28 mouse cellular contexts compared by ENCODE assay signal in the genomic region with DNA sequence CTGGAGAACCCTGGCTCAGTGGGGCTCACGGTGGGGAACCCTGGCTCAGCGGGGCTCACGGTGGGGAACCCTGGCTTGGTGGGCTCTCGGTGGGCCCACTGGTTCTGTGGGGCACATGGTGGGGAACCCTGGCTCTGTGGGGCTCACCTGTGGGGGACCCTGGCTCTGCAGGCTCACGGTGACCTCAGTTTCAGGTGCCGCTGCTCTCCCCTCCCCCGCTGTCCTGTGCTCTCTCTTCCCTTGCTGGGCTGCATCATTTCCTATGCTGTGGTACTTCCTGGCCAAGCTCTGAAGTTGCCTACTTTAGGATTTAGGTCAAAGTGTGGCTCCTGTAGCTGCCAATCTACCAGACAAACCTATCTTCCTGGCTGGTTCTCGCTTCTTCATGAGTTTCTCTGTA. TPM values are rescaled to one million over a fixed set of nuclear protein-coding genes. Genes with fewer than 3 reads are reported as not detected.
DNase-seq lines count a peak whose midpoint lies in the region; ATAC-seq lines count a peak whose summit lies in the region.
"Had no signal": no experiment of that assay in that cellular context is flagged by ENCODE, and none has a peak within 500 bp of the region (broad histone marks: within the 10 kb centered on the region; RNA-seq: fewer than 3 reads in every experiment).

No protein-coding gene starts in this region.

- H3K9ac ChIP-seq in heart, embryonic 11.5 days (ENCODE audit: low read depth, low read length) = no peak overlapping the region
- H3K9ac ChIP-seq: embryonic facial prominence, embryonic 13.5 days; forebrain, embryonic 15.5 days; heart, embryonic 15.5 days; hindbrain, embryonic 14.5 days; kidney, embryonic 15.5 days; liver, embryonic 12.5 days; liver, postnatal 0 days; midbrain, embryonic 13.5 days; neural tube, embryonic 15.5 days; stomach, embryonic 15.5 days had no signal

- H3K9me3 ChIP-seq in heart, embryonic 11.5 days (replicated peaks; ENCODE audit: control insufficient read depth, low read length) = no peaks in the 10 kb centered on the region
- H3K9me3 ChIP-seq in limb, embryonic 10.5 days (replicated peaks) = no peaks in the 10 kb centered on the region
- H3K9me3 ChIP-seq: embryonic facial prominence, embryonic 13.5 days; forebrain, embryonic 10.5 days; forebrain, embryonic 15.5 days; heart, embryonic 15.5 days; kidney, embryonic 15.5 days; liver, embryonic 12.5 days; midbrain, embryonic 13.5 days; neural tube, embryonic 15.5 days; stomach, embryonic 15.5 days had no signal

- H3K27me3 ChIP-seq in heart, embryonic 11.5 days (ENCODE audit: control insufficient read depth, insufficient read depth, low read length) = peaks cover 37% of the 10 kb centered on the region
- no peaks in the 10 kb centered on the region for H3K27me3 ChIP-seq in limb, embryonic 10.5 days (ENCODE audit: low read depth, poor library complexity, severe bottlenecking)
- H3K27me3 ChIP-seq: CH12.LX; embryonic facial prominence, embryonic 13.5 days; forebrain, embryonic 15.5 days; kidney, embryonic 15.5 days; liver, embryonic 12.5 days; midbrain, embryonic 13.5 days; neural tube, embryonic 15.5 days; stomach, embryonic 15.5 days had no signal

- 68% methylated on average over 8 of the region's 8 CpGs for WGBS in heart, embryonic 11.5 days (ENCODE audit: insufficient replicate concordance)
- WGBS in limb, embryonic 10.5 days = 81% methylated on average over 8 of the region's 8 CpGs

- H3K4me3 ChIP-seq in heart, embryonic 11.5 days (ENCODE audit: low read depth, low read length) = no peak overlapping the region
- H3K4me3 ChIP-seq in limb, embryonic 10.5 days = no peak overlapping the region
- H3K4me3 ChIP-seq: embryonic facial prominence, embryonic 13.5 days; forebrain, embryonic 10.5 days; forebrain, embryonic 15.5 days; gastrocnemius, adult 2 months; heart, embryonic 15.5 days; kidney, embryonic 15.5 days; liver, embryonic 12.5 days; midbrain, embryonic 13.5 days; neural tube, embryonic 15.5 days; stomach, embryonic 15.5 days had no signal

- peaks cover 14% of the 10 kb centered on the region for H3K36me3 ChIP-seq in heart, embryonic 11.5 days (ENCODE audit: control insufficient read depth, insufficient read depth, low read length)
- peaks cover 88% of the 10 kb centered on the region for H3K36me3 ChIP-seq in limb, embryonic 10.5 days

- H3K27ac ChIP-seq in heart, embryonic 11.5 days (ENCODE audit: low read depth, low read length) = no peak overlapping the region
- H3K27ac ChIP-seq in limb, embryonic 10.5 days = peak overlapping the region; percentile 25; the same call in 1 of the 2 replicates
- H3K27ac ChIP-seq: embryonic facial prominence, embryonic 13.5 days; forebrain, embryonic 10.5 days; forebrain, embryonic 15.5 days; gastrocnemius, adult 2 months; heart, embryonic 15.5 days; hindbrain, embryonic 14.5 days; kidney, embryonic 15.5 days; liver, embryonic 12.5 days; midbrain, embryonic 13.5 days; neural tube, embryonic 15.5 days; stomach, embryonic 15.5 days had no signal

- H3K4me1 ChIP-seq in heart, embryonic 11.5 days (ENCODE audit: control insufficient read depth, insufficient read depth, low read length) = no peaks in the 10 kb centered on the region
- peaks cover 5% of the 10 kb centered on the region for H3K4me1 ChIP-seq in limb, embryonic 10.5 days
- H3K4me1 ChIP-seq: embryonic facial prominence, embryonic 13.5 days; forebrain, embryonic 15.5 days; heart, embryonic 15.5 days; kidney, embryonic 15.5 days; midbrain, embryonic 13.5 days; neural tube, embryonic 15.5 days; stomach, embryonic 15.5 days had no signal

- no peak overlapping the region for H3K4me2 ChIP-seq in heart, embryonic 11.5 days
- H3K4me2 ChIP-seq: embryonic facial prominence, embryonic 13.5 days; forebrain, embryonic 15.5 days; heart, embryonic 15.5 days; hindbrain, embryonic 14.5 days; kidney, embryonic 15.5 days; liver, embryonic 12.5 days; midbrain, embryonic 13.5 days; neural tube, embryonic 15.5 days; stomach, embryonic 15.5 days had no signal

- peak; percentile 89 for DNase-seq in heart, adult 11 months
- no peak for DNase-seq in limb, embryonic 10.5 days (ENCODE audit: low spot score)
- DNase-seq in thymus, postnatal 0 days (ENCODE audit: low spot score) = peak; percentile 85
- DNase-seq in thymus, postnatal 4 days = peak; percentile 86
- no peak for DNase-seq in spleen, postnatal 14 days (ENCODE audit: low spot score in 2 of 2)
- no peak for DNase-seq in lung, postnatal 14 days
- DNase-seq in cerebellum, postnatal 10 days = no peak
- DNase-seq: cerebellum, adult 11-12 months; cerebellum, adult 9-11 months; gastrocnemius, adult 2 months; kidney, adult 18-20 months; kidney, postnatal 25 days; liver, postnatal 0 days; lung, postnatal 4 days; right cerebral cortex, adult 18-20 months had no signal

- ATAC-seq in heart, embryonic 11.5 days (replicated peaks; ENCODE audit: insufficient number of reproducible peaks, low FRiP score, low TSS enrichment) = no peak
- ATAC-seq: forebrain, embryonic 15.5 days; liver, embryonic 12.5 days; midbrain, embryonic 13.5 days had no signal

RNA-seq across cellular contexts. Expression of a gene that starts 29.9 kb away (rescaled TPM):
- polyA plus RNA-seq in heart, embryonic 11.5 days (2014; fragmentation: Nextera tagmentation; extraction: Ambion mirVana) = 8.6 and 10.9 TPM in 2 replicates
- polyA plus RNA-seq in limb, embryonic 10.5 days (2016; fragmentation: Nextera tagmentation; extraction: Ambion mirVana) = 12.3 and 13.1 TPM in 2 replicates
- polyA plus RNA-seq in thymus, postnatal 0 days (2015; fragmentation: Nextera tagmentation; extraction: Ambion mirVana) = 25.4 and 26.5 TPM in 2 replicates

RNA-seq across cellular contexts. Expression of a gene that starts 29.9 kb away (rescaled TPM):
- 8.8 and 10.4 TPM in 2 replicates for polyA plus RNA-seq in heart, embryonic 11.5 days (2014; fragmentation: Nextera tagmentation; extraction: Ambion mirVana)
- 14.6 and 15.4 TPM in 2 replicates for polyA plus RNA-seq in limb, embryonic 10.5 days (2016; fragmentation: Nextera tagmentation; extraction: Ambion mirVana)
- 8.7 and 9.8 TPM in 2 replicates for polyA plus RNA-seq in thymus, postnatal 0 days (2015; fragmentation: Nextera tagmentation; extraction: Ambion mirVana)

RNA-seq across cellular contexts. Expression of a gene that starts 33.4 kb away (rescaled TPM):
- 9.1 and 10.6 TPM in 2 replicates for polyA plus RNA-seq in heart, embryonic 11.5 days (2014; fragmentation: Nextera tagmentation; extraction: Ambion mirVana)
- 9.4 and 12.7 TPM in 2 replicates for polyA plus RNA-seq in limb, embryonic 10.5 days (2016; fragmentation: Nextera tagmentation; extraction: Ambion mirVana)
- polyA plus RNA-seq in thymus, postnatal 0 days (2015; fragmentation: Nextera tagmentation; extraction: Ambion mirVana) = 8.9 and 11.2 TPM in 2 replicates

RNA-seq across cellular contexts. Expression of a gene that starts 48.2 kb away (rescaled TPM):
- polyA plus RNA-seq in heart, embryonic 11.5 days (2014; fragmentation: Nextera tagmentation; extraction: Ambion mirVana) = 5.7 and 9.5 TPM in 2 replicates
- polyA plus RNA-seq in limb, embryonic 10.5 days (2016; fragmentation: Nextera tagmentation; extraction: Ambion mirVana) = 10.8 and 12.7 TPM in 2 replicates
- 17.1 and 19.3 TPM in 2 replicates for polyA plus RNA-seq in thymus, postnatal 0 days (2015; fragmentation: Nextera tagmentation; extraction: Ambion mirVana)

RNA-seq across cellular contexts. Expression of a gene that starts 59.1 kb away (rescaled TPM):
- polyA plus RNA-seq in heart, embryonic 11.5 days (2014; fragmentation: Nextera tagmentation; extraction: Ambion mirVana) = 0.03 and 0.04 TPM in 2 replicates
- 0.26 TPM in 1 of 2 replicates, not detected in the other for polyA plus RNA-seq in limb, embryonic 10.5 days (2016; fragmentation: Nextera tagmentation; extraction: Ambion mirVana)
- polyA plus RNA-seq in thymus, postnatal 0 days (2015; fragmentation: Nextera tagmentation; extraction: Ambion mirVana) = not detected in 2 replicates
- polyA plus RNA-seq: forebrain, embryonic 10.5 days; forebrain, embryonic 15.5 days; lung, embryonic 16.5 days had no signal

Comparison
In these comparisons a context has a peak if more than half of its experiments do, and no peak if none do; other contexts are left out.
1. DNase-seq: peak in heart, adult 11 months (single experiment), thymus, postnatal 0 days (single experiment) and thymus, postnatal 4 days (single experiment); none in limb, embryonic 10.5 days (single experiment), spleen, postnatal 14 days (0 of 2), lung, postnatal 14 days (single experiment) and cerebellum, postnatal 10 days (0 of 2).